Mouse (Mus musculus): Measurements from ENCODE around the gene Nsmce4a.

Gene Nsmce4a

DNA sequence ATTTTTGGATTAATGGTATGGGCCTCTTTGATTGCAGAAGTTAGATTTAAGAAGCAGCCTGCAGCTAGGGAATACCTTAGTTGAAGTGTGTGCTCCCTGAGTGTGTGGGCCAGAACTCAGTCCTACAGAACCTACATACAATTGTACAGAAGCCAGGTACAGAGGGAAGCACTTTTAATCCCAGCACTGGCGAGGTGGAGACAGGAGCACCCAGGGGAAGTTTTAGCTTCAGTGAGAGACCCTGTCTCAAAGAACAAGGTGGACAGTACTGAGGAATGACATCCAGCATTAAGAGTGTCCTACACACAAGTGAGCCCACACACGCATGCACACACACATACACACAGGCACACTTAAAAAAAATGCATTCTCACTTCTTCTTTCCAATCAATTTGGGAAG lies 5.1 kb upstream of the Nsmce4a start:
- no peak for DNase-seq (ENCODE audit: low spot score in 2 of 2)

- no peak for DNase-seq (ENCODE audit: low spot score in 2 of 2)
These were observed 4.6 kb upstream of the Nsmce4a start, which contains the start of gene Tacc2 for GRCm38 (mm10) chr7:130577388-130578003. Gene Tacc2, plus strand, starts transcription at chr7:130577438.

- no peak for DNase-seq (ENCODE audit: low spot score in 2 of 2)
These were observed 4.1 kb upstream of the Nsmce4a start for GRCm38 (mm10) chr7:130576981-130577380.

- DNase-seq (ENCODE audit: low spot score in 2 of 2): no peak
These were observed 1.5 kb upstream of the Nsmce4a start for GRCm38 (mm10) chr7:130574211-130574991.

DNA sequence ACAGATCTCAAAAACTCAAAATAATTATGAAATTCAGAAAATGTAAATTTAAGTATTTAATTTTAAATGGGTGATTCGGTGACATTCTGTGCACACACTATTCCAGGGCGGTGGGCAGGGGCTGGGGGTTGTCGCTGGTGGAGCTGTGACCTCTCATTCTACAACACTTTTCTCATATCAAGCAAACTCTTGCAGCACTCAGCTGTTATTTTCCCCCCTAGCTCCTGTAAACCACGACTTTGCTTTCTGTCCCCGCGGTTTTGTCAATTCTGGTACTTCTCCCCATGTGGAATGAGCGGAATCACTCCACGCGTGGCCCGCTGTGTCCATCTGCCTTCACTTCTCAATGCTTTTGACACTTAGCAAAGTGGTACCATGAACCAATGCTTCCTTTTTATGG lies 828 bp upstream of the Nsmce4a start:
- DNase-seq (ENCODE audit: low spot score in 2 of 2): no peak

- DNase-seq (ENCODE audit: low spot score in 2 of 2): no peak
These were observed 2.4 kb downstream of the Nsmce4a start for GRCm38 (mm10) chr7:130570472-130570871.

DNA sequence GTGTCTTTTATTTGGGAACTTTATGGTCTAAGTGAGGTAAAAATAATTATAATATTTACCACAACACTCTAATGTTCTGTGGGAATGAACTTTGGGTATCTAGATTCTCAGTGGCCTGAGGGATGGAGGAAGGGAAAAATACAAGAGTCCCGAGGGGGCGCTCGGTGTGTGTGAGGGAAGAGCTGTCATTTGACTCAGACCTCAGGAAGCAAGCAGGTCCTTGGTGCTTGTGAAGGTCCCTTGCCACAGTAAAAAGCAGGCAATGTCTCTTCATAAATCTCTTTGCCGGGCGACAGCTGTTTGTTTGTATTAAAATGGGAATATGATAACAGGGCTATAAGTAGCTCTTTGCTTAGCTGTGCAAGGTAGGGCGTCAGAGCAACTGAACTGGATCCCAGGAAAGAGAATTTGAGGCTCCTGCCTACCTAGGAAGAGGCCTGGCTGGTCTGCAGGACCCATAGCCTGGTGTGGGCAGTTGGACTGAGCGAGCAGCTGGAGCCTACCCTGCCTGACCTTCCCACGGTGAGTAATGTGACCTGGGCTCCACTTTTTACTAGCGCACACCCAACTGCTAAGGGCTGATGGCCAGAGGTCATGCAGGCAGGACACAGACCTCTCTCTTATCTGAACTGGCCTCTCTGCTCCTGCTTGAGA lies 4.0 kb downstream of the Nsmce4a start:
- DNase-seq (ENCODE audit: low spot score in 2 of 2): no peak

DNA sequence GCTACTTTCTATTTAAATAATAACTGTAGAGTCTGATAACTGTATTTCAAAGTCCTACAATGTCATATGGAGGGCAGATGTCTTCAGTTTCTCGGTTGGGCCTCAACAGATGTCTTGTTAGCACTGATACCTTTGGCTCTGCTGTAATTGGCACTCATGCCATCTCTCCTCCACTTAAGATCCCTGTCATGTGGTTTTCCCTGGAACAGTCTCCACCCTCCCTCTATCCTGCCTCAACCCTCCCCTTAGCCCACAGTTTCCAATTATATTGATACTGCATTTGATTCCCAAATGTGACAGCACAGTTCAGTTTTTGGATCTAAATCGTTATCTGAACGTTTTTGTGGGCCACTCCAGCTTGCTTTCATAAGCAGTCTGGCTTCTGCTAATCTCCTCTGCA lies 8.3 kb downstream of the Nsmce4a start:
- no peak for DNase-seq (ENCODE audit: low spot score in 2 of 2)

DNA sequence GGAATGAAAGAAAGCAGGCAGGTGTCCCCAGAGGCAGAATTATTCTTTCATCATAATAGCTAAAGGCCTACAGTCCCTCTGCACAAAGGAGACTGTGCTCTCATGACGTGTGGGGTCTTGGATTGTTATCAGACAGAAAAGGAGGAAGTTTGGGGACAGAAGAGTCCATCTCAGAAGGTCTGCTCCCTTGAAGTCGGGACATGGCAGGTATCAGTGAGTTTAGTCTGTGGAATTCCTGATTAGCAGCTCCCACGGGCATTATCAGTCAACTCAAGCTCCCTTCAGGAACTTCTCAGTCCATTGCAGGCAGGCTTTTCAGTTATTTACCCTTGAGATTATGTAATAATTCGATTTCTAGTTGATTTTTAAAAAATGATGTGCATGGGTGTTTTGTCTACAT lies 9.0 kb downstream of the Nsmce4a start:
- no peak for DNase-seq (ENCODE audit: low spot score in 2 of 2)

- no peak for DNase-seq (ENCODE audit: low spot score in 2 of 2)
These were observed 9.6 kb downstream of the Nsmce4a start for GRCm38 (mm10) chr7:130563276-130563675.

- no peak for DNase-seq (ENCODE audit: low spot score in 2 of 2)
These were observed 12.0 kb downstream of the Nsmce4a start for GRCm38 (mm10) chr7:130560933-130561332.

DNA sequence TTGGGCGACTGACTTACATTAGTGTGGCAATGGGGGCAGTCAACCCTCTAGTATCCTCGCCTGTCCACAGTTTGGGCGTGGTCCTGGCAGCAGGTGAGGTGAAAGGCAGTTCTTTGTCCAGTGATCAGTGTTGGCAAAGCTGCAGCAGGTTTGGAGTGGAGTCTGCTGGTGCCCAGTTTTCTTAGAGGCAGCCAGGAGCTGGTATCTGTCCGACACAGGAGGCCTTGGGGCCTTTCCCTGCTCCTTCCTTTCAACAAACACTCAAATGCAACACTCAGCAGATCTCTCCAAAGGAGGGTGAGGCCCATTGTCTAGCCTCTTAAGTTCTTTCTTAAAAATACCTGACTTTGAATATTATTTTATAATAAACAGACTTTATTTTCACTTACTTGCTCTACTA lies 14.3 kb downstream of the Nsmce4a start:
- no peak for DNase-seq (ENCODE audit: low spot score in 2 of 2)

DNA sequence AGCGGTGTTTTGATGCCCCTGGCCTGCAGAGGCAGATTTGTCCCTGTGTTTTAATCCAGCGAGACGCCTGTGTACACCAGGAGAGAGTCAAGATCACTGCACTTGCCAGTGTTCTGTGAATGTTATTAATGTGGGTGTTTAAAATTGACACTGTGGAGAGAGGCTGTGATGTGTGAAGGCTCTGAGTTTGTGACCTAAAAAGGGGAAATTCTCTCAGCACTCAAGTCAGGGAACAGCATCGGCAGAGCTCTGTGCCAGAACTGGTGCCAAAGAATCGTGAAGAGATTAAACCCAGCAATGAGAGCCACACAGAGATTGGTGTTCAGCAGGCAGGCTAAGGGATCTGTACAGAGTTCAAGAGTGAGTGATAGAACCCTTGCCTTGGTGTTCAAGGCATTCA lies 17.3 kb downstream of the Nsmce4a start:
- DNase-seq (ENCODE audit: low spot score in 2 of 2): no peak

DNA sequence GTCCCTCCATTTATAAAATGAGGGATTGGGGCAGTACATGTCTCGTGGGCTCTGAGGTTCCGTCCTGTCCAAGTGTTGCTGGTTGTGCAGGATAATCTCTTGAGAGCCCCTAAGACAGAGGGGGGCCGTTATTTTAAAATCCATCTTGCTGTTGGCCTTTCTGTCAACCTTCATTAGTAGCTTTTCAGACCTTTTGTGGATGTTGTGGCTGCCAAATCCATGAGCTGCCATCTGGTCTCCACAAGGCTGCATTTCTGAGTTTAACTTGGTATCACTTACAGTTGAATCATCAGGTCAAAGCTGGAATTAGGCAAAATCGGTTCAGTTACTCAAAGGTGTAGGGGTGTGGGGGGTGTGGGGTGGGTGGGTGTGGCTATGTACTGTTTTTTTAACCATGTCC lies 19.6 kb downstream of the Nsmce4a start:
- DNase-seq (ENCODE audit: low spot score in 2 of 2): no peak

- no peak for DNase-seq (ENCODE audit: low spot score in 2 of 2)
These were observed 20.1 kb downstream of the Nsmce4a start for GRCm38 (mm10) chr7:130552780-130553179.

- DNase-seq (ENCODE audit: low spot score in 2 of 2): no peak
These were observed 25.2 kb downstream of the Nsmce4a start for GRCm38 (mm10) chr7:130547635-130548175.

- DNase-seq (ENCODE audit: low spot score in 2 of 2): peak; percentile 92 to 97
These were observed 26.0 kb downstream of the Nsmce4a start for GRCm38 (mm10) chr7:130546791-130547484.

GRCm38 (mm10) chr7:130546421-130546790 lies 26.5 kb downstream of the Nsmce4a start:
- no peak for DNase-seq (ENCODE audit: low spot score in 2 of 2)

- no peak for DNase-seq (ENCODE audit: low spot score in 2 of 2)
These were observed 27.0 kb downstream of the Nsmce4a start for GRCm38 (mm10) chr7:130545893-130546292.

DNA sequence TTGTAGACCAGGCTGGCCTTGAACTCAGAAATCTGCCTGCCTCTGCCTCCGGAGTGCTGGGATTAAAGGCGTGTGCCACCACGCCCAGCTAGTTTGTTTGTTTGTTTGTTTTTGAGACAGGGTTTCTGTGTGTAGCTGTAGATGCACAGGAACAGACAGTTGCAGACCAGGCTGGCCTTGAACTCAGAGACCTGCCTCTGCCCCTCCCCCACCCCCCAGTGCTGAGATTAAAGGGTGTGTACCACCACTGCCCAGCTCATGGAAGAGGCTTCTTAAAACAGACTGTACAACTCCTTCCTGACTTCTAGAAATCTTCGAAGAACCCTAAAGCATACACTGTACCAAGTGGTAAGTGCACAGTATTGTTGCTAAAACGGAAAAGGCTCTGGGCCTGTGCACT lies 27.5 kb downstream of the Nsmce4a start:
- no peak for DNase-seq (ENCODE audit: low spot score in 2 of 2)

- no peak for DNase-seq (ENCODE audit: low spot score in 2 of 2)
These were observed 29.7 kb downstream of the Nsmce4a start for GRCm38 (mm10) chr7:130543181-130543580.

DNA sequence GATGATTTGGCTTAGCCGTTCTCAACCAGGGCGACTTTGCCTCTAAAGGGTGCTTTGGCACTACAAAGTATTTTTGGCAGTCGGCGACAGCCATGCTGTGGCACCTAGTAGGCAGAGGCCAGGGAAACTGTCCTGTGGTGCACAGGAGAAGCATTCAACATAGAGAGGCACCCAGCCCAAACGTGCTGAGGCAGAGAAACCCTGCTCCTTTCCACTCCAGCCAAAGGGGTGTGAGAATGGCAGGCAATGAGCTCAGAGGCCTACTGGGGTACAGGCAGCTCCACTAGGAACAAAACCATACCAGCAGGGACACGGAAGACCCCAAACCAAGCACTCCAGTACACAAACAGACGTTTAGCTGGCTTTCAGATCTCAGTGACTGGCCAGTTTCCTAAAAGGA lies 32.7 kb downstream of the Nsmce4a start:
- no peak for DNase-seq (ENCODE audit: low spot score in 2 of 2)

All from spleen, postnatal 4 days (tissue).